Mouse (Mus musculus): ENCODE measurements around the gene Zrsr1. TPM values are rescaled to one million over a fixed set of nuclear protein-coding genes. Genes with fewer than 3 reads are reported as not detected.

The Zrsr1 gene
- total and polyA plus RNA-seq, 3 experiments = 10.4 to 15.8 TPM; not detected in 1

DNA sequence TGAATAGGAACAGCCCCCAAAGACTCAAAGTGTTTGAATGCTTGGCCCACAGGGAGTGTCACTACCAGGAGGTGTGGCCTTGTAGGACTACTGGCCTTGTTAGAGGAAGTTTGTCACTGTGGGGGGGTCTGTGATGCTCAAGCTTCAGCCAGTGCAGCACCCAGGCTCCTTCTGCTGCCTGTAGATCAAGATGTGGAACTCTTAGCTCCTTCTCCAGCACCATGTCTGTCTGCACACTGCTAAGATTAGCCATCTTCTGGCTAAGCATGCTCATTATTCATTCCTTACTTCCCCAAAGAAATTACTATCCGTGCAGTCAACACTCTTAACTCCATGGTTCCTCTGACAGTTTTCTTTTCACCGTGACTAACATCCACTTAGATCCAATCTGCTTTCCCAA lies 41.7 kb upstream of the Zrsr1 start:
- Histone ChIP-seq H3K79me2 (ENCODE audit: control insufficient read depth, insufficient read depth, low read length, poor library complexity) (no peaks in the 10 kb centered on the region), H3K27me3 (ENCODE audit: control insufficient read depth in 1 of 2, insufficient read depth in 2 of 2, low read length in 2 of 2) (no peaks in the 10 kb centered on the region), H3K9me3 (replicated peaks; ENCODE audit: insufficient read depth, low read length) (no peaks in the 10 kb centered on the region), H3K9ac (ENCODE audit: control insufficient read depth, low read depth, low read length, poor library complexity, severe bottlenecking) (no peak overlapping the region; the same call in 1 of the 2 replicates), H3K36me3 (ENCODE audit: control insufficient read depth in 1 of 2, insufficient read depth in 2 of 2, low read length in 2 of 2) (peaks cover 0 to 57% of the 10 kb centered on the region in 2 experiments; a peak in 2 of 4 replicates), H3K4me1 (ENCODE audit: control insufficient read depth in 1 of 2, insufficient read depth in 2 of 2, low read length in 2 of 2) (peaks cover 28 to 54% of the 10 kb centered on the region in 2 experiments), H3K4me3 (ENCODE audit: control insufficient read depth in 1 of 2, insufficient read depth in 1 of 2, low read depth in 2 of 2, low read length in 2 of 2) (no peak overlapping the region), H3K27ac (ENCODE audit: control insufficient read depth, low read depth, low read length) (peak overlapping the region; percentile 66)
- peak; percentile 90 for DNase-seq (ENCODE audit: low read depth, low spot score)
- TF ChIP-seq CTCF (IDR thresholded peaks at IDR 0.05 in 2 of 3, conservative IDR thresholded peaks at IDR 0.05 in 1 of 3; ENCODE audit: control insufficient read depth in 1 of 3, insufficient read depth in 1 of 3, low read depth in 2 of 3, low read length in 3 of 3, poor library complexity in 1 of 3, severe bottlenecking in 1 of 3) (no peak), ZKSCAN1 (IDR thresholded peaks at IDR 0.05; ENCODE audit: low read depth, low read length) (no peak), TAL1 (IDR thresholded peaks at IDR 0.05; ENCODE audit: low read length) (peak; percentile 52), JUND (IDR thresholded peaks at IDR 0.05; ENCODE audit: low read depth, low read length) (no peak), E2F4 (IDR thresholded peaks at IDR 0.05; ENCODE audit: borderline replicate concordance, low read depth, low read length) (no peak), MAZ (IDR thresholded peaks at IDR 0.05; ENCODE audit: low read depth, low read length) (0 out of 2 replicates have a peak, but pooled peaks have one; percentile 38), MEF2A (IDR thresholded peaks at IDR 0.05; ENCODE audit: extremely low read depth, insufficient replicate concordance, low read depth, low read length, poor library complexity, severe bottlenecking) (no peak), EP300 (IDR thresholded peaks at IDR 0.05; ENCODE audit: low read depth in 1 of 2, low read length in 2 of 2) (peak in 1 of 2 experiments; percentile 76; a peak in 2 of 4 replicates), SMC3 (IDR thresholded peaks at IDR 0.05; ENCODE audit: low read depth, low read length) (no peak), MYC (IDR thresholded peaks at IDR 0.05; ENCODE audit: low read depth, low read length) (peak; percentile 58; the same call in 1 of the 2 replicates), GATA1 (IDR thresholded peaks at IDR 0.05; ENCODE audit: low read depth, low read length) (peak; percentile 43; the same call in 1 of the 2 replicates), MAX (IDR thresholded peaks at IDR 0.05; ENCODE audit: low read length) (no peak), MYB (IDR thresholded peaks at IDR 0.05; ENCODE audit: low read depth, low read length) (no peak), ELF1 (IDR thresholded peaks at IDR 0.05; ENCODE audit: low read depth, low read length) (no peak), POLR2AphosphoS5 (IDR thresholded peaks at IDR 0.05; ENCODE audit: borderline replicate concordance, low read depth, low read length) (no peak), UBTF (IDR thresholded peaks at IDR 0.05; ENCODE audit: borderline replicate concordance, insufficient read depth, low read depth, low read length) (no peak), TBP (IDR thresholded peaks at IDR 0.05; ENCODE audit: low read depth, low read length) (peak; percentile 53)

DNA sequence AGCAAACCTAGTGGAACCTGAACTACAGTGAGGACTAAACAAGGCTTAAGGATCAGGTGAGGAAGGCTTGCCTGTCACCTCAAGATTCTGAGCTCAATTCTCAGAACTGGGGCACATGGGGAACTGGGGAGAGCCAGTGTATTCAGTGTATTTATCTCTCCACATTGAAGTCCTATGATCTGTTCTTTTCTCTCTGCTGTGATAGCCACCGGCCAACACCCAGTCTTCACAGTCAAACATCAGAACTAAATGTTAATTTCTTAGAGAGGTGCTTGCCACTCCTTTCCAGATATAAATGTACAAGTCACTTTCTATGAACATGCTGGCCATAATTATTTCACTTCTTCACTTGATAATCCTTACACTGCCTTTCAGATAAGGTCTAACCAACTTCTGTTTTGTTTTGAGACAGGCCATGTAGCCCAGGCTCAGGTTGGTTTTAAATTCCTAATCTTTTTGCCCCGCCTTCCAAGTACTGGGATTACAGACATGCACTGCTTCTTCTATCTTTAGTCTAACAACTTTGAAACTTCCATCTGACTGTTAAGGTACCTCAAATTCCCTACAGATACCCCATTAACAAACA lies 40.4 kb upstream of the Zrsr1 start:
- no peaks in the 10 kb centered on the region for H3K9me3 ChIP-seq (replicated peaks; ENCODE audit: insufficient read depth, low read length)
- H3K36me3 ChIP-seq (ENCODE audit: control insufficient read depth in 1 of 2, insufficient read depth in 2 of 2, low read length in 2 of 2) = peaks cover 0 to 62% of the 10 kb centered on the region in 2 experiments; a peak in 2 of 4 replicates
- no peak overlapping the region for H3K4me3 ChIP-seq (ENCODE audit: control insufficient read depth in 1 of 2, insufficient read depth in 1 of 2, low read depth in 2 of 2, low read length in 2 of 2)
- H3K27me3 ChIP-seq (ENCODE audit: control insufficient read depth in 1 of 2, insufficient read depth in 2 of 2, low read length in 2 of 2) = no peaks in the 10 kb centered on the region
- H3K9ac ChIP-seq (ENCODE audit: control insufficient read depth, low read depth, low read length, poor library complexity, severe bottlenecking) = no peak overlapping the region
- TF ChIP-seq GATA1 (IDR thresholded peaks at IDR 0.05; ENCODE audit: low read depth, low read length) = peak; percentile 61; the same call in 1 of the 2 replicates
- no peak for TF ChIP-seq CHD1 (IDR thresholded peaks at IDR 0.05; ENCODE audit: low read depth, low read length)
- 0 out of 2 replicates have a peak, but pooled peaks have one; percentile 43 for TF ChIP-seq MYC (IDR thresholded peaks at IDR 0.05; ENCODE audit: low read depth, low read length)
- no peak for TF ChIP-seq CTCF (IDR thresholded peaks at IDR 0.05 in 2 of 3, conservative IDR thresholded peaks at IDR 0.05 in 1 of 3; ENCODE audit: control insufficient read depth in 1 of 3, insufficient read depth in 1 of 3, low read depth in 2 of 3, low read length in 3 of 3, poor library complexity in 1 of 3, severe bottlenecking in 1 of 3)
- peak; percentile 14 to 62; a peak in 2 of 4 replicates for TF ChIP-seq EP300 (IDR thresholded peaks at IDR 0.05; ENCODE audit: low read depth in 1 of 2, low read length in 2 of 2)
- peak; percentile 51 for TF ChIP-seq ETS1 (IDR thresholded peaks at IDR 0.05; ENCODE audit: low read depth, low read length)
- TF ChIP-seq MAZ (IDR thresholded peaks at IDR 0.05; ENCODE audit: low read depth, low read length) = no peak
- no peak for TF ChIP-seq MYB (IDR thresholded peaks at IDR 0.05; ENCODE audit: low read depth, low read length)
- TF ChIP-seq MXI1 (IDR thresholded peaks at IDR 0.05; ENCODE audit: low read depth, low read length) = no peak; the same call in 1 of the 2 replicates
- no peak for TF ChIP-seq GABPA (IDR thresholded peaks at IDR 0.05; ENCODE audit: low read depth, low read length)
- peak overlapping the region; percentile 66 for H3K27ac ChIP-seq (ENCODE audit: control insufficient read depth, low read depth, low read length)
- peak; percentile 63 for DNase-seq (ENCODE audit: low read depth, low spot score)
- H3K4me1 ChIP-seq (ENCODE audit: control insufficient read depth in 1 of 2, insufficient read depth in 2 of 2, low read length in 2 of 2) = peaks cover 33 to 59% of the 10 kb centered on the region in 2 experiments
- H3K79me2 ChIP-seq (ENCODE audit: control insufficient read depth, insufficient read depth, low read length, poor library complexity) = no peaks in the 10 kb centered on the region

Data from MEL (cell line).